Mouse (Mus musculus): ENCODE results near the gene Myb. TPM values are rescaled to one million over a fixed set of nuclear protein-coding genes. Genes with fewer than 3 reads are reported as not detected.
A peak's percentile ranks its signal among the peaks of the same experiment; 100 is the strongest.

Myb gene
- polyA plus RNA-seq, 1 experiment from 2014 or later, result 2.9 TPM

DNA sequence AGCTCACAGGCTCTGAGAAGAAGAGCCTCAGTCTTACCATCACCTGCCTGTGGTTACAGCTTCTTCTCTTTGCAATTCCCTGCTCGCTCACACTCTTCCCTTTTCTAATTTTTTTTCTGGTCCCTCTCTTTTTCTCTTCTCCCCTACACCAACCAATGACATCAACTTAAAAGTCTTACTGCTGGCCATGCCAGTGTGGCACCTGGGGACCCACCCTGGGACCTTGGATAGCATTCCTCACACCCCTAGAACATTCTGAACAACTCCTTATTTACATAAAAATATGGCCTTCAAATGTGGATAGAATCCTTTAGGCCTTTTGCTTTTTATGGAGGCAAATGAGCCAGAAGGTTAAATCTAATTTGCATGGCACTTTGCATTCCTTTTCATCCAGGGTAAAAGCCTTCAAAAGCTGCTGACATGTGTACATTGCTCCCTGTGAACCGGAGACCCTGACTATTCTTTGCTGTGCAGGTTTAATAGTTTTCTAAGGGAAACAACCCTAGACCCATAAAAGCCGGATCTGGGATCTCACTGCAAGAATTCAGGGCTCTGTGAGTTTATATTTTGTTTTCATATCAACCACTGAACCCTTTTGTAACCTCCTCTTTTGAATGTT, 73.1 kb downstream of the Myb start:
- no peak for ATAC-seq
- TF ChIP-seq CTCF (IDR thresholded peaks at IDR 0.05; ENCODE audit: low read depth), result no peak
- 70% methylated on average over 3 of the region's 3 CpGs for WGBS
- H3K4me1 ChIP-seq (replicated peaks; ENCODE audit: control insufficient read depth, insufficient read depth, low read length), result peaks cover 5% of the 10 kb centered on the region; the same call in 1 of the 2 replicates
- no peak overlapping the region for H3K9ac ChIP-seq (ENCODE audit: low read depth, low read length)
- H3K36me3 ChIP-seq (ENCODE audit: control insufficient read depth, insufficient read depth), result no peaks in the 10 kb centered on the region
- H3K4me2 ChIP-seq (replicated peaks; ENCODE audit: low read depth), result no peak overlapping the region
- no peak overlapping the region for H3K4me3 ChIP-seq (ENCODE audit: low read depth, low read length)
- 0 out of 2 replicates have a peak, but pooled peaks cover 4% of the 10 kb centered on the region for H3K9me3 ChIP-seq (ENCODE audit: control insufficient read depth)
- no peak overlapping the region for H3K27ac ChIP-seq (ENCODE audit: low read depth, low read length)
- no peaks in the 10 kb centered on the region for H3K27me3 ChIP-seq (replicated peaks; ENCODE audit: control insufficient read depth, insufficient read depth, low read length)

DNA sequence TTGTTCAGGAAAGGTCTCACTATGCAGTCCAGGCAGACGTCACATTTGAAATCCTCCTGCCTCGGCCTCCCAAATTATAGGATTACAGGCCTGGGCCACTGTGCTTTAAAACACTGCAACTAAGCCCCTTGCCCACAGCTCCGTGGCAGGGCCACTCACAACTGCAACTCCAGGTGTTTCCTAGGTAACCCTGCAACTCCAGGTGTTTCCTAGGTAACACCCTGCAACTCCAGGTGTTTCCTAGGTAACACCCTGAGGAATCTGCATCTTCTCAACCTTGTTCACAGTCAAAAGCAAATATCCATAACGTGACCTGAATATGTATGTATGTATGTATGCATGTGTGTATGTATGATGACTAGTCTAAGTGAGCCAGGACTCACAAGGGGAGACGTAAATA, 75.7 kb downstream of the Myb start:
- Histone ChIP-seq H3K27ac (ENCODE audit: low read depth, low read length) (no peak overlapping the region), H3K4me2 (replicated peaks; ENCODE audit: low read depth) (no peak overlapping the region), H3K9ac (ENCODE audit: low read depth, low read length) (no peak overlapping the region), H3K27me3 (replicated peaks; ENCODE audit: control insufficient read depth, insufficient read depth, low read length) (no peaks in the 10 kb centered on the region), H3K4me1 (replicated peaks; ENCODE audit: control insufficient read depth, insufficient read depth, low read length) (no peaks in the 10 kb centered on the region), H3K4me3 (ENCODE audit: low read depth, low read length) (no peak overlapping the region), H3K9me3 (ENCODE audit: control insufficient read depth) (0 out of 2 replicates have a peak, but pooled peaks cover under 1% of the 10 kb centered on the region), H3K36me3 (ENCODE audit: control insufficient read depth, insufficient read depth) (no peaks in the 10 kb centered on the region)
- WGBS, result 79% methylated on average over 5 of the region's 5 CpGs
- no peak for ATAC-seq
- TF ChIP-seq CTCF (IDR thresholded peaks at IDR 0.05; ENCODE audit: low read depth), result no peak

DNA sequence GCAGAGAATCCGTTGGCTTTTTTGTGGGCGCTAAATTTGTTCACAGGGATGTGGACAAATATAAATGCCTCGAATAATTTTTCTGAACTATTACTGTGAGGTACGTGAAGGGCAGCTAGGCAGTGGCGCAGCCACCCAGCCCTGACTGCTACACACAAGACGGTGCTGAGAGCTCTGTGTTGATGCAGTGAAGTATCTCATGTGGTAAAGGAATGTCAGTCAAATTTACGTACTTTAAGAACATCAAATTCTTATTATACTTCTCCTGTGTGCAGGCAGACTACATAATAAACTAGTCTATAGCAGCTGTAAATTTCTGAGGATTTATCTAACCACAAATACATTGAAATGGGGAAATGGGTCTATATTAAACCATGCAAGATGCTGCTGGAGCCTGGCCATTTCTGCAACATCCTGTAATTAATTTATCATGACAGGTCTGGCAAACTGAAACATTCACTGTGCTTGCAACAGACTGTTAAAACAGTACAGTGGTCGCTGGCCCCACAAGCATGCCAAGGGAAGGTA, 77.3 kb downstream of the Myb start:
- H3K27ac ChIP-seq (ENCODE audit: low read depth, low read length), result no peak overlapping the region
- no peak overlapping the region for H3K4me3 ChIP-seq (ENCODE audit: low read depth, low read length)
- WGBS, result 74% methylated on average over 8 of the region's 8 CpGs
- no peak overlapping the region for H3K4me2 ChIP-seq (replicated peaks; ENCODE audit: low read depth)
- H3K36me3 ChIP-seq (ENCODE audit: control insufficient read depth, insufficient read depth), result no peaks in the 10 kb centered on the region
- no peaks in the 10 kb centered on the region for H3K27me3 ChIP-seq (replicated peaks; ENCODE audit: control insufficient read depth, insufficient read depth, low read length)
- no peak for ATAC-seq
- no peak overlapping the region for H3K9ac ChIP-seq (ENCODE audit: low read depth, low read length)
- no peaks in the 10 kb centered on the region for H3K4me1 ChIP-seq (replicated peaks; ENCODE audit: control insufficient read depth, insufficient read depth, low read length)
- H3K9me3 ChIP-seq (ENCODE audit: control insufficient read depth), result no peaks in the 10 kb centered on the region
- TF ChIP-seq CTCF (IDR thresholded peaks at IDR 0.05; ENCODE audit: low read depth), result no peak

DNA sequence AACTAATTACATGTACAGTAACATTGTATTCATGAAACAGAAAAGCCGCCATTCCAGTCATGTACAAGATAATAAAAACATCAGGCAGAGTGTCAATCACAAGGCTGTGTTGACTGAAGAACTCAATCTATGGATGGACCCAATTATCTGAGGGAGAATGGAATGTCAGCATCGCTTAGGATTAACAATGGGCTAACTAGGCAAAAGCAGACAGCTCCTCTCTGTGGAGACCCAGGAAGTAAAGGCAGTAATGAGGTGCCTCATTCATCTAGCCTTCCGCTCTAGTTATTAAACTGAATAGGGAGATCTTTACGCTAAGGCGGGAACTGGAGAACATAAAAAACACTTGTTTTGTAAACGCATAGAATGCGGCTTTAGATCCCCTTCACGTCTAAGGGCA, 78.3 kb downstream of the Myb start:
- no peaks in the 10 kb centered on the region for H3K9me3 ChIP-seq (ENCODE audit: control insufficient read depth)
- no peak overlapping the region for H3K4me3 ChIP-seq (ENCODE audit: low read depth, low read length)
- H3K27ac ChIP-seq (ENCODE audit: low read depth, low read length), result no peak overlapping the region
- ATAC-seq, result no peak
- no peaks in the 10 kb centered on the region for H3K36me3 ChIP-seq (ENCODE audit: control insufficient read depth, insufficient read depth)
- no peaks in the 10 kb centered on the region for H3K4me1 ChIP-seq (replicated peaks; ENCODE audit: control insufficient read depth, insufficient read depth, low read length)
- H3K27me3 ChIP-seq (replicated peaks; ENCODE audit: control insufficient read depth, insufficient read depth, low read length), result no peaks in the 10 kb centered on the region
- H3K9ac ChIP-seq (ENCODE audit: low read depth, low read length), result no peak overlapping the region
- H3K4me2 ChIP-seq (replicated peaks; ENCODE audit: low read depth), result no peak overlapping the region
- no peak for TF ChIP-seq CTCF (IDR thresholded peaks at IDR 0.05; ENCODE audit: low read depth)
- 86% methylated on average over 8 of the region's 8 CpGs for WGBS

DNA sequence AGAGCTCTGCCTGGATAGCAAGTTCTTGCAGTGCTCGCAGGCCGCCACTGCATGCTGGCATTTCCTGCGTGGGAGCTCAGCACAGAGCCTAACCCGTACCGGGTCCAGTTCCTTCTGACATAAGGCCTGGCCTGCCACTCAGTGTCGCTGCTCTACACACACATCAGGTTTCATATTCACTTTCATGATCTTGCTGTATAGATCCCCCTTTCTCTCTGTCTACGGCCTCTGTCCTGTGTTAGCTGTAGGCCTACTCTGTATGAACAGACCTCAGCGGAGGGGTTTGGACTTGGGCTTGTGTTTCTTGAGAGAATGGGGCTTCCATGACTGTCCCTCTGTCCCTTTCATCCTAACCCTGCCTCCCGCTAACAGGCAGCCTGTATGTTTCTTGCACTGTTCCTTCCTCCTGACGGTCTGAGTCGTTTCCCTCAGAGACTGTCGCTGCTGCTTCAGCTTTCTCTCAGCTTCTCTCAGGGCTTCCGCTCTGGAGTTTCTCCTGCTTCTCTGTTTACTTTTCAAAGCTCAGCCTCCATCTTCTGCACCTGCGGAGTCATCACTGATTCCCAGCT, 83.5 kb downstream of the Myb start:
- Histone ChIP-seq H3K4me2 (replicated peaks; ENCODE audit: low read depth) (no peak overlapping the region), H3K9ac (ENCODE audit: low read depth, low read length) (no peak overlapping the region), H3K4me1 (replicated peaks; ENCODE audit: control insufficient read depth, insufficient read depth, low read length) (no peaks in the 10 kb centered on the region), H3K9me3 (ENCODE audit: control insufficient read depth) (no peaks in the 10 kb centered on the region), H3K27ac (ENCODE audit: low read depth, low read length) (no peak overlapping the region), H3K36me3 (ENCODE audit: control insufficient read depth, insufficient read depth) (no peaks in the 10 kb centered on the region), H3K27me3 (replicated peaks; ENCODE audit: control insufficient read depth, insufficient read depth, low read length) (no peaks in the 10 kb centered on the region), H3K4me3 (ENCODE audit: low read depth, low read length) (no peak overlapping the region)
- 59% methylated on average over 14 of the region's 14 CpGs for WGBS
- ATAC-seq, result no peak
- TF ChIP-seq CTCF (IDR thresholded peaks at IDR 0.05; ENCODE audit: low read depth), result 0 out of 2 replicates have a peak, but pooled peaks have one; percentile 12

DNA sequence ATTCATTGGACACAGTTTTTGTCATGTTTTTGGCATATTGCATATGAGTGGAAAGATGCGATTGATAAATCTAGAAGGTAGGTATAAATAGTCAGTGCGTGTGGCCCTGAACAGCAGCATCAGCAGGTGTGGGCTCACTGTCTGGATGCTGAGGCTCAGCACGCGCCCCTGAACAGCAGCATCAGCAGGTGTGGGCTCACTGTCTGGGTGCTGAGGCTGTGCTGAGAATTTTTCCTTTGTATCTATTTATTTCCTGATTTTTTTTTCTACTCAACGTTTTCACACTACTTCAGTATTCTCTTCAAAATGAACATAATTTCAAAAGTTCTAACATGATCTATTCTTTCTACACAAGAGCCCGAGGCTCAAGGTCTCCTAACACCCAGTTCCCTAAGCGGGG, 84.1 kb downstream of the Myb start:
- Histone ChIP-seq H3K4me3 (ENCODE audit: low read depth, low read length) (no peak overlapping the region), H3K36me3 (ENCODE audit: control insufficient read depth, insufficient read depth) (no peaks in the 10 kb centered on the region), H3K27me3 (replicated peaks; ENCODE audit: control insufficient read depth, insufficient read depth, low read length) (no peaks in the 10 kb centered on the region), H3K27ac (ENCODE audit: low read depth, low read length) (no peak overlapping the region), H3K9me3 (ENCODE audit: control insufficient read depth) (no peaks in the 10 kb centered on the region), H3K4me2 (replicated peaks; ENCODE audit: low read depth) (no peak overlapping the region), H3K9ac (ENCODE audit: low read depth, low read length) (no peak overlapping the region), H3K4me1 (replicated peaks; ENCODE audit: control insufficient read depth, insufficient read depth, low read length) (no peaks in the 10 kb centered on the region)
- WGBS, result 86% methylated on average over 7 of the region's 7 CpGs
- no peak for ATAC-seq
- no peak for TF ChIP-seq CTCF (IDR thresholded peaks at IDR 0.05; ENCODE audit: low read depth)
